In the genomic region with DNA sequence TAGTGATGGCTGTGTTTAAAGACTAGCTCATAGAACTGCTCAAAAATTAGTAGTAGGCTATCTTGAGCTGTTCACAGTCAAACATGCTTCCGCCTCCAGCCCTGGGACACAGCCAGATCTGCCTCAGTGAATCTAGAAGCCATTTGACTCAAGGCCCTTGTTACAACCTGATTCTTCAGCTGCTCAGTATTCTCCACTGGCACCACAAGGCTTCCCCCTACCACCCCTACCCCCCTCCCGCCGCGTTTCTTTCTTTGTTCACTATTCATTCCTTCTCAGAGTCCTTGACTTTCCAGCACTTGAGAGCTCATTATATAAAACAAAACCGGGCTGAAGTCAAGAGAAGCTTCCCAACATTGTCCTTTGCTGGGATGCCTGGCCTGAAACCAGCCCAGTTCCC, we compare ENCODE assay signal across 20 mouse cellular contexts.
DNase-seq lines count a peak whose midpoint lies in the region; ATAC-seq and TF ChIP-seq lines count a peak whose summit lies in the region.
"Had no signal": no experiment of that assay in that cellular context is flagged by ENCODE, and none has a peak within 500 bp of the region (broad histone marks: within the 10 kb centered on the region; RNA-seq: fewer than 3 reads in every experiment).

No protein-coding gene starts in this region.

- no peaks in the 10 kb centered on the region for H3K36me3 ChIP-seq in midbrain, postnatal 0 days (ENCODE audit: insufficient read depth, low read length)
- H3K36me3 ChIP-seq in midbrain, embryonic 15.5 days (replicated peaks), result no peaks in the 10 kb centered on the region
- H3K36me3 ChIP-seq in hindbrain, embryonic 16.5 days (ENCODE audit: control insufficient read depth, insufficient read depth, low read length), result no peaks in the 10 kb centered on the region
- no peaks in the 10 kb centered on the region for H3K36me3 ChIP-seq in lung, postnatal 0 days (ENCODE audit: insufficient read depth, low read length)
- H3K36me3 ChIP-seq: forebrain, embryonic 15.5 days had no signal

- no peak overlapping the region for H3K4me3 ChIP-seq in midbrain, postnatal 0 days (ENCODE audit: low read depth, low read length)
- H3K4me3 ChIP-seq in midbrain, embryonic 15.5 days, result no peak overlapping the region
- no peak overlapping the region for H3K4me3 ChIP-seq in hindbrain, embryonic 16.5 days (ENCODE audit: low read length)
- H3K4me3 ChIP-seq in lung, postnatal 0 days (ENCODE audit: low read depth, low read length), result no peak overlapping the region
- H3K4me3 ChIP-seq: forebrain, embryonic 15.5 days had no signal

- 32% methylated on average over 5 of the region's 5 CpGs for WGBS in midbrain, postnatal 0 days
- WGBS in midbrain, embryonic 15.5 days, result 43% methylated on average over 5 of the region's 5 CpGs
- WGBS in hindbrain, embryonic 16.5 days, result 29% methylated on average over 5 of the region's 5 CpGs
- 57% methylated on average over 5 of the region's 5 CpGs for WGBS in lung, postnatal 0 days

- DNase-seq in frontal cortex, postnatal 14 days (ENCODE audit: low spot score in 2 of 2), result no peak
- DNase-seq in midbrain, postnatal 0 days (ENCODE audit: low spot score), result peak; percentile 60
- peak; percentile 51 for DNase-seq in brain, embryonic 14.5 days (ENCODE audit: low read depth)
- no peak for DNase-seq in thymus, postnatal 0 days (ENCODE audit: low spot score)
- DNase-seq in lung, postnatal 0 days (ENCODE audit: low spot score), result no peak
- DNase-seq: adrenal gland, adult 8-10 months; cerebellum, adult 9-10 months; gastrocnemius, postnatal 36 days; kidney, adult 18-20 months; lung, adult 18-20 months; lung, postnatal 14 days had no signal

- no peaks in the 10 kb centered on the region for H3K9me3 ChIP-seq in midbrain, postnatal 0 days (ENCODE audit: low read length)
- H3K9me3 ChIP-seq in midbrain, embryonic 15.5 days, result no peaks in the 10 kb centered on the region
- H3K9me3 ChIP-seq in hindbrain, embryonic 16.5 days (ENCODE audit: control insufficient read depth, low read length), result no peaks in the 10 kb centered on the region
- H3K9me3 ChIP-seq in lung, postnatal 0 days (ENCODE audit: low read length), result no peaks in the 10 kb centered on the region
- H3K9me3 ChIP-seq: forebrain, embryonic 15.5 days had no signal

- H3K27ac ChIP-seq in midbrain, postnatal 0 days (ENCODE audit: low read depth, low read length), result no peak overlapping the region
- H3K27ac ChIP-seq in midbrain, embryonic 15.5 days, result no peak overlapping the region
- H3K27ac ChIP-seq in hindbrain, embryonic 16.5 days (ENCODE audit: low read depth, low read length), result no peak overlapping the region
- H3K27ac ChIP-seq in lung, postnatal 0 days (ENCODE audit: low read length), result no peak overlapping the region
- H3K27ac ChIP-seq: forebrain, embryonic 15.5 days; kidney, postnatal 0 days had no signal

- ATAC-seq in frontal cortex, adult (ENCODE audit: low TSS enrichment), result peak; percentile 57
- ATAC-seq in midbrain, postnatal 0 days (ENCODE audit: low FRiP score), result no peak
- ATAC-seq in midbrain, embryonic 15.5 days (replicated peaks), result no peak
- ATAC-seq in hindbrain, embryonic 16.5 days, result peak; percentile 90
- ATAC-seq in lung, postnatal 0 days, result no peak
- ATAC-seq: activated CD4-positive, CD25-positive, alpha-beta regulatory T cell, adult 4 months; forebrain, embryonic 15.5 days; inflammation-experienced regulatory T-cells, adult 6 months; Patski had no signal

- no peak for TF ChIP-seq EP300 in lung, postnatal 0 days (IDR thresholded peaks at IDR 0.05)

- no peak for TF ChIP-seq CTCF in midbrain, postnatal 0 days (IDR thresholded peaks at IDR 0.05)
- TF ChIP-seq CTCF in brain, embryonic 14.5 days (IDR thresholded peaks at IDR 0.05; ENCODE audit: borderline replicate concordance, extremely low read depth, insufficient read depth, insufficient read length), result no peak
- no peak for TF ChIP-seq CTCF in lung, postnatal 0 days (IDR thresholded peaks at IDR 0.05)

- no peak overlapping the region for H3K9ac ChIP-seq in midbrain, postnatal 0 days (replicated peaks; ENCODE audit: low read length, poor library complexity, severe bottlenecking)
- H3K9ac ChIP-seq in midbrain, embryonic 15.5 days, result no peak overlapping the region
- H3K9ac ChIP-seq in hindbrain, embryonic 16.5 days (ENCODE audit: low read depth, low read length), result no peak overlapping the region
- no peak overlapping the region for H3K9ac ChIP-seq in lung, postnatal 0 days (replicated peaks; ENCODE audit: low read depth)
- H3K9ac ChIP-seq: forebrain, embryonic 15.5 days had no signal

- no peaks in the 10 kb centered on the region; the same call in 1 of the 2 replicates for H3K27me3 ChIP-seq in midbrain, postnatal 0 days (ENCODE audit: insufficient read depth, low read length)
- peaks cover 6% of the 10 kb centered on the region; the same call in 1 of the 2 replicates for H3K27me3 ChIP-seq in midbrain, embryonic 15.5 days (replicated peaks)
- no peaks in the 10 kb centered on the region for H3K27me3 ChIP-seq in hindbrain, embryonic 16.5 days (replicated peaks; ENCODE audit: control insufficient read depth, insufficient read depth, low read length)
- no peaks in the 10 kb centered on the region for H3K27me3 ChIP-seq in lung, postnatal 0 days (replicated peaks; ENCODE audit: insufficient read depth, low read length)
- H3K27me3 ChIP-seq: forebrain, embryonic 15.5 days; Patski had no signal

- no peak overlapping the region for H3K4me2 ChIP-seq in midbrain, postnatal 0 days (ENCODE audit: low read depth, low read length, poor library complexity, severe bottlenecking)
- no peak overlapping the region for H3K4me2 ChIP-seq in midbrain, embryonic 15.5 days
- H3K4me2 ChIP-seq in hindbrain, embryonic 16.5 days (ENCODE audit: low read length), result no peak overlapping the region
- no peak overlapping the region for H3K4me2 ChIP-seq in lung, postnatal 0 days (replicated peaks; ENCODE audit: low read depth, low read length)
- H3K4me2 ChIP-seq: forebrain, embryonic 15.5 days; liver, embryonic 11.5 days had no signal

- no peaks in the 10 kb centered on the region for H3K4me1 ChIP-seq in midbrain, postnatal 0 days (ENCODE audit: insufficient read depth, low read length)
- H3K4me1 ChIP-seq in midbrain, embryonic 15.5 days, result no peaks in the 10 kb centered on the region
- no peaks in the 10 kb centered on the region for H3K4me1 ChIP-seq in hindbrain, embryonic 16.5 days (ENCODE audit: control insufficient read depth, insufficient read depth, low read depth, low read length)
- no peaks in the 10 kb centered on the region for H3K4me1 ChIP-seq in lung, postnatal 0 days (ENCODE audit: insufficient read depth, low read depth, low read length)
- H3K4me1 ChIP-seq: forebrain, embryonic 15.5 days had no signal

- TF ChIP-seq POLR2A in brain, embryonic 14.5 days (IDR thresholded peaks at IDR 0.05; ENCODE audit: borderline replicate concordance, extremely low read depth, insufficient read depth, insufficient read length, poor library complexity, severe bottlenecking), result no peak

Comparison
In these comparisons a context has a peak if more than half of its experiments do, and no peak if none do; other contexts are left out.
1. ATAC-seq: peak in frontal cortex, adult (single experiment) and hindbrain, embryonic 16.5 days (single experiment); none in midbrain, postnatal 0 days (single experiment), midbrain, embryonic 15.5 days (single experiment) and lung, postnatal 0 days (single experiment).
2. DNase-seq: peak in midbrain, postnatal 0 days (single experiment) and brain, embryonic 14.5 days (single experiment); none in frontal cortex, postnatal 14 days (0 of 2), thymus, postnatal 0 days (single experiment) and lung, postnatal 0 days (single experiment).